Mouse (Mus musculus) hindbrain, embryonic 11.5 days (tissue): ENCODE measurements around the gene Lce1j. TPM values are rescaled to one million over a fixed set of nuclear protein-coding genes. Genes with fewer than 3 reads are reported as not detected.
"Not testable (repeated sequence)": the region's sequence is repeated elsewhere in the genome, so short reads cannot be mapped to it uniquely, and the experiment has no call there.

Experiments
- ATAC-seq: fragments of 200-750 bp; cut with Nextera tagmentation; 2 replicates; pipeline ENCODE4 v1.8.0; 2017; ENCODE audit warnings: mild to moderate bottlenecking, moderate TSS enrichment, moderate library complexity; ENCODE audit not compliant: low FRiP score
- DNase-seq: peaks from one replicate; pipeline ENCODE4 v3.0.0-alpha.2; 2015; ENCODE audit warnings: low spot score
- H3K27ac ChIP-seq: fragments of 300-500 bp; sonication (generic); 2 replicates; pipeline ENCODE4 v1.5.1; 2014; ENCODE audit warnings: mild to moderate bottlenecking, low read depth, low read length
- H3K27me3 ChIP-seq: fragments of 300-500 bp; sonication (generic); 2 replicates; pipeline ENCODE4 v1.6.1; 2014; ENCODE audit warnings: mild to moderate bottlenecking, low read length, moderate library complexity, mixed read lengths; ENCODE audit not compliant: control insufficient read depth, insufficient read depth
- H3K36me3 ChIP-seq: fragments of 300-500 bp; sonication (generic); 2 replicates; pipeline ENCODE4 v1.6.1; 2014; ENCODE audit warnings: mild to moderate bottlenecking, low read length, moderate library complexity, mixed read lengths; ENCODE audit not compliant: control insufficient read depth, insufficient read depth
- H3K4me1 ChIP-seq: fragments of 300-500 bp; sonication (generic); replicated peaks from 2 replicates; pipeline ENCODE4 v1.6.1; 2014; ENCODE audit warnings: low read length, mixed read lengths; ENCODE audit not compliant: control insufficient read depth, insufficient read depth
- H3K4me2 ChIP-seq: fragments of 300-500 bp; sonication (generic); replicated peaks from 2 replicates; pipeline ENCODE4 v1.6.1; 2014; ENCODE audit warnings: mild to moderate bottlenecking, low read depth, low read length
- H3K4me3 ChIP-seq: fragments of 300-500 bp; sonication (generic); 2 replicates; pipeline ENCODE4 v1.5.1; 2014; ENCODE audit warnings: low read depth, low read length
- H3K9ac ChIP-seq: fragments of 300-500 bp; sonication (generic); 2 replicates; pipeline ENCODE4 v1.6.1; 2014; ENCODE audit warnings: low read depth, low read length
- H3K9me3 ChIP-seq: fragments of 300-500 bp; sonication (generic); 2 replicates; pipeline ENCODE4 v1.6.1; 2016; ENCODE audit warnings: low read length; ENCODE audit not compliant: control insufficient read depth
- WGBS: fragments of 180-500 bp; shearing (Covaris S2); extraction: QIAGEN DNeasy Blood & Tissue Kit; methylation state at CpG from one replicate; pipeline ENCODE4 v1.1.7; 2014; 5-methylcytosine and 5-hydroxymethylcytosine counted together
- polyA plus RNA-seq: library from polyadenylated mRNA; unstranded; fragments of >200 nt; fragmentation: Nextera tagmentation; extraction: Ambion mirVana; gene quantifications from 2 replicates; pipeline ENCODE4 v1.2.1, GENCODE M21; 2014

Gene Lce1j
- not detected in 2 replicates for polyA plus RNA-seq

DNA sequence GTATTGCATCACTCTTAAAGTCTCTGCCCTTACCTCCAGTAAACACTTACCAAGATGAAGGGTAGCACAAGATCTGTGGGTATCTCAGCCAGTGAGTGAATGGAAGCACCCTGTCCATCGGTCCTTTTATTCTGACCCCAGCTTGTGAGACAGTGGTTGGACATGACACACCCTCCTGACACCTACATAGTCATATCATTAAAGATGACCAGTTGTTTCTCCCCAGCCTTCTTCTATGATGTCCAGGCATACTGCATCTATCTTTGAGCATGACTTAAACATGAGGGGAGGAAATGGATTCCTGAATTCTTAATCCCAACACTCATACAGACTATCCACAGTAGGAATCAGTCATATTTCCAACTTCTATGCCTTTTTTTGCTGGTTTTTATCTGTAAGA, at the start of gene Lce1j:
Gene Lce1j, minus strand, starts transcription at position 101 of the 400 bp plus-strand sequence.
- no peak within 1 kb of the TSS for H3K9ac ChIP-seq
- H3K9me3 ChIP-seq, result no peaks in the 10 kb centered on the region
- H3K4me2 ChIP-seq, result no peak within 1 kb of the TSS
- no peaks in the 10 kb centered on the region for H3K4me1 ChIP-seq
- H3K4me3 ChIP-seq, result no peak within 1 kb of the TSS
- ATAC-seq (no peak), DNase-seq (no peak)
- H3K27ac ChIP-seq, result no peak within 1 kb of the TSS
- H3K27me3 ChIP-seq, result no peaks in the 10 kb centered on the region
- 89% methylated on average over 1 of the region's 1 CpGs for WGBS
- H3K36me3 ChIP-seq, result no peaks in the 10 kb centered on the region

DNA sequence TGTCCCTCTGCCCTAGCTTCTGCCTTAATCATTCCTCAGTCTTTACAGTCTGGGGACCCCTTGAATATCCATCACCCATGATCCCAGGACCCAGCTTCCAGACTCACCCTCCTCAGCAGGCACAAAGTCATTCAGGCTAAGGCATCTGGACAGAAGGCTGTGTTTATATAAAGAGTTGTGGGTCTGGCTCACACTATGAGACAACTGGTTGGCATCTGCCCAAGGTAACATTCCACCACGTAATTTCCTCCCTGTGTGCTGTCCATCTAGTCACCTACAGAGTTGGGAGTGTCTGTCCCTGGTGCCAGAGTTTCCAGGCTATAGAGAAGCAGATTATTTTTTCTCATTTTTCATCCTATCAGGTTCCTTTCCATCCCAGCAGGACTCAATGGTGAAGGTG, 36.8 kb upstream of the Lce1j start, which contains the start of gene Kprp:
Gene Kprp, minus strand, starts transcription at position 140 of the 400 bp plus-strand sequence.
- no peak for DNase-seq
- Histone ChIP-seq H3K4me3 (no peak within 1 kb of the TSS), H3K9ac (no peak within 1 kb of the TSS), H3K27ac (no peak within 1 kb of the TSS), H3K4me1 (no peaks in the 10 kb centered on the region), H3K9me3 (no peaks in the 10 kb centered on the region), H3K36me3 (no peaks in the 10 kb centered on the region), H3K27me3 (no peaks in the 10 kb centered on the region), H3K4me2 (no peak within 1 kb of the TSS)
- ATAC-seq, result no peak
- 67% methylated on average over 1 of the region's 1 CpGs for WGBS

DNA sequence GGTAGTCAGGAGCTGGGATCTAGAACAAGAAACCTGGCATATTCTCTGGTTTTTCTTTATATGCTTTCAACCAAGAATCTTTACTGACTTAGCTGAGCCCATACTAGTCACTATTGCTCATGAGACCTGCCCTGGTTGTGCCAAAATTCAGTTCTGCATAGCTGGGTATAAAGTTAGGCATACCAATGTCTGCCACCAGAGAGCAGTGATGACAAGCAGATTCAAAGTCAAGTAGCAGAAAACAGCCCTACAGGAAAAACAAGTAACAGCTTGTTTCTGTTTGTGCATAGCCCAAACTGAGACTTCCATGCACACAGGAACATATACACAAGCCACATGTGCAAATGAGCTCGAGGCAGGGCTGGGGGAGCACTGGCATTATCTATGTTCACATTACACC, 35.5 kb upstream of the Lce1j start:
- Histone ChIP-seq H3K4me3 (no peak overlapping the region), H3K4me1 (no peaks in the 10 kb centered on the region), H3K4me2 (no peak overlapping the region), H3K9ac (no peak overlapping the region), H3K9me3 (no peaks in the 10 kb centered on the region), H3K36me3 (no peaks in the 10 kb centered on the region), H3K27ac (no peak overlapping the region), H3K27me3 (no peaks in the 10 kb centered on the region)
- no peak for ATAC-seq
- 24% methylated on average over 1 of the region's 1 CpGs for WGBS
- no peak for DNase-seq

DNA sequence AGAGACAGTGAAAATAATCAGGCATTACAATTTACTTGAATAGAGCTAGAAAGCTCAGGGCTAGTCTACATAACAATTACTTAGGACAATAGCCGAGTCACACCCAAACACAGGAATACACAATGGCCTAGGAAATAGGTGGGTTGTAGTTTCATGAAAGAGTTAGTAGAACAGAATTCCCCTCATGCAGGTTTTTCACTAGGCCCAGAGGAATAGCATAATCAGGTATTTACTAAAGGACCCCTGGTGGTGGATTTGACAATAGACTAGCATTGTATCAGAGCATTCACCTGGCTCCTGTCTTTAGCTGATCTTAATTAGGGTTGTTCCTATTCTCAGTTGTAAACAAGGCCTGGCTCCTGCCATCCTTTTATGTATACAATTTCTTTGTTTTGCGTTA, 25.7 kb upstream of the Lce1j start:
- WGBS, result 87% methylated on average over 2 of the region's 2 CpGs
- not testable (repeated sequence) for H3K9me3 ChIP-seq, H3K27ac ChIP-seq, H3K9ac ChIP-seq, H3K36me3 ChIP-seq, H3K4me3 ChIP-seq, H3K27me3 ChIP-seq, H3K4me2 ChIP-seq, H3K4me1 ChIP-seq, DNase-seq, ATAC-seq

DNA sequence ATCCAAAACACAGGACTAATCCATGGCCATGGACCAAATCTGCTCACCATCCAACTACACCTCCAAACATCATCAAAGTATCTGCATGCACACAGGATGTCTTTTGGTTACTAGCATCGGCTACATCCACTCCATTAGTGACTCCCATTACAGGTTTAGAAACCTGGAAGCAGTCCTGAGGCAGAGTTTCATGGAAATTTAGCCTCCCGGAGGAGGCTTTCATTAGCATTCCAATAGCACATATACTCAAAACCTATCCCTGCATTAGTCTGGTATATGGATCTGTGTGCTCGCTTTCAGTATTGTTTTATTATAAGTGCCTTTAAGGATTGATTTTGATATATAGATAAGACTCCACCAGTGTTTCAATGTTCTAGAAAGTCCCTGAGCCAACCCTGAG, 25.3 kb upstream of the Lce1j start:
- H3K27ac ChIP-seq, result no peak overlapping the region
- no peaks in the 10 kb centered on the region for H3K36me3 ChIP-seq
- H3K4me2 ChIP-seq, result no peak overlapping the region
- 90% methylated on average over 3 of the region's 3 CpGs for WGBS
- H3K4me3 ChIP-seq, result no peak overlapping the region
- no peak overlapping the region for H3K9ac ChIP-seq
- H3K4me1 ChIP-seq, result no peaks in the 10 kb centered on the region
- DNase-seq, result no peak
- H3K27me3 ChIP-seq, result no peaks in the 10 kb centered on the region
- no peak for ATAC-seq
- no peaks in the 10 kb centered on the region for H3K9me3 ChIP-seq

DNA sequence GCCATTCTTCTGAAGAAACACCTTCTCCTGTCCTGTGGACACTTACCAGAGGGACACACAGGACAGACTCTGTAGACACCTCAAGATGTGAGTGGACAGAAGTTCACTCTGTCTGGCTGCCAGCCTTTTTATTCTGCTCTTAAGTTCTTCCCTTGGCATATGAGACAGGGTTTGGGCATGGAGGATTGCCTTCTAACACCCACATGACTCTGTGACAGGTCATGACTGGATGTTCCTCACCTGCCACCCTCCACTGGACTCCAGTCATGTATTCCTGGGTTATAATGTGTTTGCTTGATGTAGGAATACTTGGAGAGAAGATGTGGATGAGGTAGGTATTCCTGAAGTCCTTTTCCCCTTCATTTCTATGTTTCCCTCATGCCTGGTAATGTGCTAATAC, 17.5 kb upstream of the Lce1j start, which contains the start of gene Lce1k:
Gene Lce1k, minus strand, starts transcription at position 101 of the 400 bp plus-strand sequence.
- no peaks in the 10 kb centered on the region for H3K9me3 ChIP-seq
- no peak within 1 kb of the TSS for H3K4me2 ChIP-seq
- H3K9ac ChIP-seq, result no peak within 1 kb of the TSS
- H3K4me3 ChIP-seq, result no peak within 1 kb of the TSS
- no peaks in the 10 kb centered on the region for H3K4me1 ChIP-seq
- H3K27me3 ChIP-seq, result no peaks in the 10 kb centered on the region
- ATAC-seq, result no peak
- no peaks in the 10 kb centered on the region for H3K36me3 ChIP-seq
- no peak for DNase-seq
- H3K27ac ChIP-seq, result no peak within 1 kb of the TSS

DNA sequence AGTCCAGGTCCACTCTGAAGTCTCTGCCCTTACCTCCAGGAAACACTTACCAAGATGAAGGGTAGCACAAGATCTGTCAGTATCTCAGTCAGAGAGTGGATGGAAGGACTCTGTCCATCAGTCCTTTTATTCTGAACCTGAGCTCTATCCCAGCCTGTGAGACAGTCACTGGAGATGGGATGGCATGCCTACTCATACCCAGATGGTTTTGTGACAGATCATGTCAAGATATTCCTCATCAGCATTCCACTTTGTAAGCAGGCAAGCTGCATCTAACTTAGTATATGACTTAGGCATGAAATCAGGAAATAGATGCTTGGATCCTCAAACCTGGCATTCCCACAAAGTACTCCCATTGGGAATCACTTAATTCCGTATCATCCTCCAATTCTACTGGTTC, 11.5 kb downstream of the Lce1j start, which contains the start of gene Lce1i:
Gene Lce1i, minus strand, starts transcription at position 101 of the 400 bp plus-strand sequence.
- H3K4me1 ChIP-seq, result no peaks in the 10 kb centered on the region
- no peak for ATAC-seq
- no peaks in the 10 kb centered on the region for H3K27me3 ChIP-seq
- no peaks in the 10 kb centered on the region for H3K36me3 ChIP-seq
- H3K27ac ChIP-seq, result no peak within 1 kb of the TSS
- no peak within 1 kb of the TSS for H3K4me2 ChIP-seq
- no peak within 1 kb of the TSS for H3K9ac ChIP-seq
- WGBS, result 87% methylated on average over 1 of the region's 1 CpGs
- no peaks in the 10 kb centered on the region for H3K9me3 ChIP-seq
- no peak for DNase-seq
- no peak within 1 kb of the TSS for H3K4me3 ChIP-seq

DNA sequence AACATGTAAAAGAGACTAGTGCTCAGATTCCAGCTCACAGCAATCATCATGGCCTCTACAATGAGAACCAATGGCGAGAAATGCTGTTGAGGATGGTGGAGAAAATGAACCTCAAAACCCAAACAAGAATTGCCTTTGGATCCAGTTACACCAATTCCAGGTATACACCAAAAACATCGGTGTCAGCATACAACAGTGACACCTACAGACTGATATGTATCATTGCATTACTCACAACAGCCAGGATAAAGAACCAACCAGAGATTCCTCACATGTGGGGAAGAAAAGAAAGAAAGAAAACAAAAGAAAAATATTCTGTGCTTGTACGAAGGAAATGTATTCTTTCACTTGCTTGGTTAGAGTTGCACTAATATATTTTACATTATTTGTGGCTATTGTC, 18.7 kb downstream of the Lce1j start:
- Histone ChIP-seq H3K9me3 (no peaks in the 10 kb centered on the region), H3K4me3 (no peak overlapping the region), H3K36me3 (no peaks in the 10 kb centered on the region), H3K4me1 (no peaks in the 10 kb centered on the region), H3K4me2 (no peak overlapping the region), H3K9ac (no peak overlapping the region), H3K27ac (no peak overlapping the region), H3K27me3 (no peaks in the 10 kb centered on the region)
- ATAC-seq, result no peak
- peak; percentile 10 for DNase-seq
- WGBS, result 32% methylated on average over 3 of the region's 3 CpGs

DNA sequence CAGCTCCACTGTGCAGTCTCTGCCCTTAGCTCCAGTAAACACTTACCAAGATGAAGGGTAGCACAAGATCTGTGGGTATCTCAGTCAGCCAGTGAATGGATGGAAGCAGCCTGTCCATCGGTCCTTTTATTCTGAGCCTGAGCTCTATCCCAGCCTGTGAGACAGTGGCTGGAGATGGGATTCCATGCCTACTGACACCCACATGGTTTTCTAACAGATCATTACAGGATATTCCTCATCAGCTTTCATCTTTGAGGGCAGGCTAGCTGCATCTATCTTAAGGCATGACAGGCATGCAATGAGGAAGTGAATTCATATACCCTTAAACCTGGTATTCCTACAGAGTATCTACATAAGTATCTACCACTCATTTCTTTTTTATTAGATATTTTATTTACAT, 25.3 kb downstream of the Lce1j start, which contains the start of gene Lce1h:
Gene Lce1h, minus strand, starts transcription at position 101 of the 400 bp plus-strand sequence.
- DNase-seq (no peak), ATAC-seq (no peak)
- Histone ChIP-seq H3K4me2 (no peak within 1 kb of the TSS), H3K27me3 (no peaks in the 10 kb centered on the region), H3K9ac (no peak within 1 kb of the TSS), H3K4me1 (no peaks in the 10 kb centered on the region), H3K4me3 (no peak within 1 kb of the TSS), H3K36me3 (no peaks in the 10 kb centered on the region), H3K27ac (no peak within 1 kb of the TSS), H3K9me3 (no peaks in the 10 kb centered on the region)
- 91% methylated on average over 1 of the region's 1 CpGs for WGBS
